Mouse (Mus musculus) ovary, adult 18-20 months (tissue): ENCODE data around the gene Stmn3.

ENCODE experiments used
- DNase-seq: peaks from one replicate; pipeline ENCODE4 v3.0.0; 2022; ENCODE audit warnings: low spot score, mixed read lengths

The Stmn3 gene

DNA sequence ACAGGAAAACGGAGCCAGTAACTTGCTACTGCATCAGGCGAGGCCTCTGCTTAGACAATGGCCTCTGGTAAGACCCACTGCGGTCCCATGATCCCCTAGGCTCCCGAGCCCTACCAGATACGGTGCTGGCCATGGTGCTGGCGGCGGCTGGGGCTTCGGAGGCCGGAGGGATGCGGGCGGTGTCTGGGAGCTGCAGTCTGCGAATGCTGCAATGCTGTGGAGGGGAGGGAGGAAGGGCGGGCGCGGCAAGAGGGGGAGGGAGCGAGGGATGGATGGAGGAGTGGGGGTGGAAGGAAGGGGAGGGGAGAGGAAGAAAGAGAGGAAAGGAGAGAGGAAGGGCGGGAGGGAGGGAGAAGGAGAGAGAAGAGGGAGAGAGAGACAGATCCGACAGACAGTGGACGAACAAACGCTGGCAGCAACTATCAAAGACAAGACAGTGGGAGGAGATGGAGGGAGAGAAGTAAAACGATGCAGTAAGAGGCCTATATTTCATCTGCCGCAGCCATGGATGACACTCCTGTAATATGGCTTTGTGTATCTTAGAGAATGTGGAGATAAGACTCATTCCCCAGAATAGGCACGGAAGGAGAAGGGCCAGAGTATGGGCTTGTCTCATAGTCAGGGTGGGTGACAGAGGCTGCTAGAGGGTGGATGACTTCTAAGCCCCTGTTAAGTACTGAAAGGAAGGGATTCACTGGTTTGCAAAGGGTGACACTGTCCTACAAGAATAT lies at the start of gene Stmn3:
Stmn3 (minus strand) TSS at position 421 of the 731 bp plus-strand sequence.
- DNase-seq, result no peak

DNA sequence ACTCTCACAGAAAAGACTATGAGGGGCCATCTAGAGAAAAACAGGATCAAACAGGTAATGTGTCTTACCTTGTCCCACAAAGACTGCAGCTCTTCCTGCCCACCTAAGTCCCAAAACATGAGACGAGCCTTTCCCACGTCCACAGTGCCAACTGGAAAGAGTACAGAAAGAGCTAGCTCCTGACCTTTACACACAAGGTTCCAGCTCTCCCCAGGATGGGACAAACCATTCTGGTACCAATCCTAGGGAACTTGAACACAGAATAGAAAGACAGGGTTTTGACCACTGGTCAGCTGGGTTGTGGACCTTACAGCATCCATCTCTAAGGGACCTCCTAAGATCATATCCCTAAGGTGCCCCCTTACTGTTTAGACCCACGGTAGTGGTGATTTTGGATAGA lies 49.6 kb upstream of the Stmn3 start:
- no peak for DNase-seq

DNA sequence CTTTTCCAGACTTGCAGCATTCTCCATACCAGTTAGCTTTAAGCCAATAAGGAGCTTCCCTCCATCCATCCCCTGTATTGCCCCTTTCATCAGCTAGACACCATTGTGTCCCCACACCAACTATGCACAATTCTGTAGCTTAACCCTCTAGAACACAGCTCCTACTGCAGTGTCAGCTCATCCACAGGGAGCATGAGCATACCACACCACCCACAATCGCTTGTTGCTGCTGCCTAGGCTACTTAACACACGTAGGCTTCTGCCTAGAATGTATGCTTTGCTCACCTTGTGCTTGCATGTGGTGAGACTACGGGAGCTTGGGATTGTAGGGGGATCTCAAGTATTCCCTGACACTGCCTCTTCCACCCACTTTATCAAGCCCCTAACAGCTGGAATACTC lies 42.5 kb upstream of the Stmn3 start:
- no peak for DNase-seq

DNA sequence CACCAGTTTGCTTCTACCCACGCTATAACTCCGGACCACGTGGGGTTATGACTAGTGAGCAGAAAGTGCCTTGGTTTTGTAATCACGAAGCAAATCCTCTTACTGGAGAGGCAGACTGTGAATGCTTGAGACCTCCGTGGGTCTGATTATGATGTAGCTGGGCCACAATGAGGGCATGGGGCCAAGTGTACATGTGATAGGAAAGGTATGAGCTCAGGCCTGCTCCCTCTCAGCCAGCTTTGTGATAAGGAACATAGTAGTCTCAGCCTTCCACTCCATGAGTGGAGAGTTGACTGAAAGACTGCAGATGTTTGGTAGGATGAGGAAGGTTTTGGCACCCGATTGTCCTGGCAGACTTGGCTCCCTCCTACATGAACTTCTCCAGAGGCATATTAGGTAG lies 28.5 kb upstream of the Stmn3 start:
- no peak for DNase-seq

DNA sequence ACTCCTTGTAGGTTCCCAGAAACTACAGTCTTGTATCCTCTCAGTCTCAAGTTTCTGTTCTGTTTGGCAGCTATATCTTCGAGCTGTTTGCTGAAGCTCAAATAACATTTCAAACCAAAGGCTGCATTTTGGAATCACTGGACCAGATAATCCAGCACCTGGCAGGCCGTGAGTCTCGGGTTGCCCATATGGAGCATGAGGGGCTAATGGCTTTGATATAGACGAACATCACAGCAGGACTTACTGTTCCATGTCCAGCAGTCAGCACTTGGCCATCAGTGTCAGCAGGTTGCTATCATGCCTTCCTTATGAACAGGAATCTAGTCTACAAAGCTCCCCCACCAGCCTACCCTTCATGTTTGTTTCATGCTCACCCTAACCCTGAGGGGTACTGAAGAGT lies 26.1 kb upstream of the Stmn3 start:
- DNase-seq, result no peak

DNA sequence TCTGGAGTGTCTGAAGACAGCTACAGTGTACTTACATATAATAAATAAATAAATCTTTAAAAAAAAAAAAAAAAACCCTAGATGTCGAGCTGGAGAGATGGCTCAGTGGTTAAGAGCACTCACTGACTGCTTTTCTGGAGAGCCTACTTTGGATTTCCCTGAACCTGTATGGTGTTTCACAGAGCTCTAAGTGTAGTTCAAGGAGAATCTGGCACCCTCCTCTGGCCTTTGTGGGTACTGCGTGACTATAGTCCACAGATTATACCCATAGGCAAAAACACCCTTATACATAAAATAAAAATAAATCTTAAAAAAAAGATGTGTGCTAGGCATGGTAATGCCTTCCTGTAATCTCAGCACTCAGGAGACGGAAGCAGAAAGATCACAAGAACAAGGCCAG lies 19.7 kb upstream of the Stmn3 start:
- DNase-seq, result no peak

DNA sequence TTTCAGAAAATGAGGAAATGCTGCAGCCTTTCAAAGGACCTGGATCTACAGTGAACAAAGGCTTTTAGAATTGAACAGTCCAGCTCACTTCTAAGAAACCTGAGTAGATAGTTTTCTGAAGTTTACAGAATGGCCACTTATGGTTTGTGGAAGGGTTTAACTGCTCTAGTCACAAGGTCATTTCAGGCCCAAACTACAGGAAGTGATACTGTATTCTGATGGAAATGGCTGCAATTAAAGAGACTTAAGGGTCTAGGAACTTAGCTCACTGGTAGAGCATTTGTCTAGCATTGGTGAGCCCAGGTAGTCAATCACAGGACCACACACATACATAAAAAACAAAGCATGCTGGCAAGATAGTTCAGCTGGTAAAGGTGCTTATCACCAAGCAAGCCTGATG lies 18.2 kb upstream of the Stmn3 start:
- DNase-seq, result no peak

DNA sequence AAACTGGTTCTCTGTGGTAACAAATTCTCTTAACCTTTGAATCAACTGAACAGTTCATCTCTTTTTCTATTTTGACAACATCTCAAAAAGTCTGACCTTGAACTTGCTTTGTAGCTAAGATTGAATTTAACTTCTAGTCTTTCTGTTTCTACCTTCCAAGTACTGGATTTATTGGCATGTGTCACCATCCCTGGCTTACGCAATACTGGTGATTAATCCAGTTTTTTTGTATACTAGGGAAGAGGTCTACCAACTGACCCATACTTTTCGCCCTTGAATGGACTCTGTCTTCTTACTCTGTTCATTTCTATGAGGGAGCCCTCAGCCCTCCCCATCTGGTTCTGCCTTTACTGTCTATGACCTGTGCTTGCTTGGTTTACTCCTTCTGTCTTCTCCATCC lies 11.8 kb upstream of the Stmn3 start:
- no peak for DNase-seq

DNA sequence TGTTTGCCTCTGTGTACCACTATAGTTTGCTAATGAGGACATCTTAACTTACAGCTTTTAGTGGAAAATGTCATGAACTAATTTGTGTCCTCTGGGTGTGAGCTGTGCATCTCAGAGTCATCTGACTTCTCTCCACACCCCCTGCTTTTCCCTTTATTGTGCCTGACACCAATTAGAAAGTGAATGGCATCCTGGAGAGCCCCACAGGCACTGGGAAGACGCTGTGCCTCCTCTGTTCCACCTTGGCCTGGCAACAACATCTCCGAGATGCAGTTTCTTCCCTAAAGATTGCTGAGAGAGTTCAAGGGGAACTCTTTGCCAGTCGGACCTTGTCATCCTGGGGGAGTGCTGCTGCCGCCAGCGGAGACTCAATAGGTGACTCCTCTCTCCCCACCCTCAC lies 7.8 kb upstream of the Stmn3 start:
- no peak for DNase-seq

DNA sequence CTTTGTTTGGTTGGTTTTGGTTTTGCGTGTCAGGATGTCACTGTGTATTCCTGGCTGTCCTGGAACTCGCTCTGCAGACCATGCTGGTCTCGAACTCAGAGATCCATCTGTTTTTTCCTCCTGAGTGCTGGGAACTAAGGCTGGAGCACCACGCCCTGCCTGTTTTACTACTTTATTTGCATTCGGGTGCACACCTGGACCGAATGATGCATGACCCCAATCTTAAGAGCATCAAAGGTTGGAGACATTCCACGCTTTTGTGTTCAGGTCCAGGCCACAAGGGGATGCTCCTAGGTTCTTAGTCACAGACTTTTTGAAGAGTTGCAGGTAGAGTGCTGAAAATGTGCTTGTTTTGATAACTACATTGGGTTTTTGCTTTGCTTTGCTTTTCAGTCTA lies 5.8 kb upstream of the Stmn3 start:
- no peak for DNase-seq

DNA sequence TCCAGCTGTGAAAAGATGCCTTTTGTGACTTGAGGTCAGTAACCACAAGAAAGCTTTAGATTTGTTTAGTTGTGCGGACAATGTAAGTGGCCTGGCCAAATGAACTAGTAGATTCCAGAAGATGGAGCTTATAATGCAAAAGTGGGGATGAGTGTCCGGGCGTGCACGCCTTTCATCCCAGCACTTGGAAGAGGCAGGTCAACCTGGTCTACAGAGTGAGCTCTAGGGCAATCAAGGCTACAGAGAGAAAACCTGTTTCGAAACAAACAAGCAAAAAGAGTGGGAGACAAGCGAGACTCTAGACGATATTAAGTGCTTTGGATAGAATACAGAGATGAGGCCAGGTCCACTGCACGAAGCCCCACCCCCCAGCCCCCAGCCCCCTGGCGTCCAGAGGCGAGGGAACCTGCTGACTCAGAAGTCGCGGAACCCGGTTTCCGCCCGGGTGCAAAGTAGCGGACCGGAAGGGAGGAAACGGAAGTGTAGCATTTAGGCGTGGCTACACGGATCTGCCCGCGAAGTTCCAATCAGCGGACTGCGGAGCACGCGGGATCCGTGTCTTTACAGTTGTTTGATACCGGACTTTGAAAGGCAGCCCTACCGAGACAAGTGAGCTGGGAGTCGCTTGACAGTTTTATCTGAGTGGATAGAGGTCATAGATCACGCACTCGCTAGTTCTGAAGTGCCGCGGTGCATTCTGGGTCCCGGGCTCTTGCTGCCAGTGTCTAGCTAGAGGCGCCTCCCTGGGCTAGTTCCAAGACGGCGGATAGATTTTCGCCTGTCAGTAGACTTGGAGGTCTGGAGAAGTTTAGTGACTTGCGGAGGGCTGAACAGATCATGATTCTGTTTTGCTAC lies 5.2 kb upstream of the Stmn3 start, which contains the start of gene Rtel1:
Rtel1 (plus strand) TSS at position 492 of the 855 bp plus-strand sequence.
- peak; percentile 57 for DNase-seq

DNA sequence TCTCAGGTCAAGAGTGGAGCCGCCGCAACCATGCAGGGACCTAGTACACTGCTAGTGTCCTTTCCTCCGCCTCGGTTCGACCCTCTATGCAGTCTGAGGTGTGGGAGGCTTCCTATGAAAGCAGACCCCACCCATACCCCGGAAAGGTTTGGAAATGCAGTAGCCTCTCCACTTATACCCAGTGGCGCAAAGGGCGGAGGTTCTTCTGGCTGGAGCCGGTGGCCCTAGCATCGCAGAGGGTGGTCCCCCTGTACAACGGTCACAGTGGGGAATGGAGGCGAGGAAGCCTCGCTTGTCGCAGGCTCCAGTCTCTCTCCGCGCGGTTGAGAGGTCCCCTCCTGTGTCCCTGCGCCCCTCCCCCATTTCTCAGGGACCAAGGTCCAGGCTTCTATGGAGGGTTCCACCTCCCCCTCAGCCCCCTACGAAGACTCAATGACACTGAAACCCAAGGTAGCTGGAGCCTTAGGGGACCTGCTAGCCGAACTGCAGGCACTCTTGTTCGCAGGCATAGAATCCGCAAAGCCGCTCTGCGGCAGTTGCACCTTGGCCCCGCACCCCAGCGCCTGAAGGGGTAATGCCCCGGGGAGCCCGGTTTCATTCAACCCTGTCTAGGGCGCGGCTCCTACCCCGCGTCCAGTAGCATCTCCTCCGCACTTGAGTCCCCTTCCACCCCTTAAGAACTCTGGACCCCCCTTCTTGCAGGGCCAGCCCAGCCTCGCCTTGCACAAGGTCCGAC lies 788 bp downstream of the Stmn3 start:
- DNase-seq, result no peak

DNA sequence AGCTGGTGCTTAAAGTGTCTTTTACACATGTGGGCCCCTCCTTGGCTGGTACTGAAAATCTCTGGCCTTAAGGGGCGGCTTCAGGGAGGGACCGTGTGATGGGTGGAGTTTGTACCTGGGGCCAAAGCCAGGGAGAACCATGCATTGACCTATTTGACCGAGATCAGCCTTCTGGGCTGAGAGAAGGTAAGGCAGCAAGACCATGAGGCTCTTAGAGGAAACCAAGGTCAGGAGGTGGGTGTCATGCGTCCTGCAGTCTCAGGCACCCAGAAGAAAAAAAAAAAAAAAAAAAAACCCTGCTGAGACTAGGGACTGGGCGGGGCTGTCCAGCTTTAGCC lies 1.3 kb downstream of the Stmn3 start:
- no peak for DNase-seq

DNA sequence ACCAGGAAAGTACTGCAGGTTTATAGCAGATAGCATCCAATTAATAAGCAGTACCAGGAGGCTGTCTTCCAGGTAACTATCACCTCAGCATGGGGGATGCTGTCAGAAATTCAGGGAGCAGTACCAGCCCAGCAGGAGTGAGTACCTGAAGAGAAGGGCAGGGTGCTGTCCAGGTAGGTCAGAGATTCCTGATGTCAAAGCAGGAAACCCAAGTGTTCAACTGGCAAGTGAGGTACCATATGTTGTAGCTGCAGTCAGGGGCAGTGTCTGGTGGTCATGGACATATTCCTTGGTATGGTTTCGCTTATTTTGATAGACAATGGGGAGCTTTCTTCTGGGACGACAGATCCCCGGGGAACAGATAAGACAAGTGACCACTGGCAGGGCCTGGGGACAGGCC lies 1.9 kb downstream of the Stmn3 start:
- DNase-seq, result no peak

DNA sequence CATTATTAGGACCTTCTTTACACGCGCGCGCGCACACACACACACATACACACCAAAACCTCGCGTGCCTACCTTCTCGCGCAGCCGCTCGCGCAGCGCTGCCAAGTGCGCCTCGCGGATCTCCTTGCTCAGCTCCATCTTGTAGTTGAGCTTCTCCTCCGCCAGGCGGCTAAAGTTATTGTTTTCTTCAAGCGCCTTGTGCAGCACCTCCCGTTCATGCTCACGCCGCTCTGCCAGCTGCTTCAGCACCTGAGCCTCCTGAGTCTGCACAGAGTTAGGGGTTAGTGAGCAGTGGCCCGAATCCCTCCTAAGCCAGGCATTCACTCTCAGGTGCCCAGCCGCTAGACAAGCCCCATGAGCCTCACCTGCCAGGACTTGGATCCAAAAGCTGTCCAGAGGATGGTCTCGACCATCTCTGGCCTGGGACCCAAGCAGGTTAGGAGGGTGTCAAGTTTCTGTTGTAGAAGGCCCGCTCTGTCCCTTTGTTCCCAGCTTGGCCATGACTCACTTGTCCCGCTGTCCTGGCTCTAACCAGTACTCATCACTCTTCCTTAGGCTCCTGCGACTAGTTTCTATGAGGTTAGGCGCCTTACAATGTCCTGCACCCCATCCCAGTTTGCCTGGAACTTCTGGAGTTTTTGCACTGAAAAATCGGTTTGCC lies 7.0 kb downstream of the Stmn3 start:
- DNase-seq, result no peak

DNA sequence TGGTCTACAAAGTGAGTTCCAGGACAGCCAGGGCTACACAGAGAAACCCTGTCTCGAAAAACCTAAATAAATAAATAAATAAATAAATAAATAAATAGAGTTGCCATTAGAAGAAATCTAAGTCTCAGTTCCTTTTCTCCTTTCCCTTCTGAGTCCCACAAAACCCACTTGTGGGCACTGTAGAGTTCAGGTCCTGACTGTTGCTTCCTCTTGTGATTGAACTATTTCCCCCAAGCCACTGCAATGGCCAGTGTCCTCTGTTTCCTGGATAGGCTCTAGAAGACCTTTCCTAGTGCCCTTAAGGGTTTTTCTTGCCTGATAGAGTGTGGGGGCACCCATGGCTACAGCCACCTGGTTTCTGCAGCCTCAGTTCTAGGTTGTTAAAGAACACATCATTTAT lies 9.4 kb downstream of the Stmn3 start:
- no peak for DNase-seq

DNA sequence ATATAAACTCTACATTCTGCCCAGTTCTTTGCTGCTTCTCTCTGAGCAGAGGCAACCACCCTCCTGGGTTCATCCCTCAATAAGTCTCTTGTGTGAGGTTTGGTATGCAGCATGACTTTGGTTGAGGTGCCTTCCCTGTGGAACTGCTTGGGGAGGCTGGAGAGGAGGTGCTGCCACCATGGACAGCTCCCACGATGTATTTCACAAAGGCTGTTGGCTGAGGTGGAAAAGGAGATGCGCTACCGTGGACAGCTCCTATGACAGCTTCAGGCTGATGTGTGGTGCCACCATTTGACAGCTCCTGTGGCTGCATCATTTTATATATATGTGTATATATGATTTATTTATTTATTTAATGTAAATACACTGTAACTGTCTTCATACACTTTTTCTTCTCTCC lies 12.3 kb downstream of the Stmn3 start:
- DNase-seq, result no peak

DNA sequence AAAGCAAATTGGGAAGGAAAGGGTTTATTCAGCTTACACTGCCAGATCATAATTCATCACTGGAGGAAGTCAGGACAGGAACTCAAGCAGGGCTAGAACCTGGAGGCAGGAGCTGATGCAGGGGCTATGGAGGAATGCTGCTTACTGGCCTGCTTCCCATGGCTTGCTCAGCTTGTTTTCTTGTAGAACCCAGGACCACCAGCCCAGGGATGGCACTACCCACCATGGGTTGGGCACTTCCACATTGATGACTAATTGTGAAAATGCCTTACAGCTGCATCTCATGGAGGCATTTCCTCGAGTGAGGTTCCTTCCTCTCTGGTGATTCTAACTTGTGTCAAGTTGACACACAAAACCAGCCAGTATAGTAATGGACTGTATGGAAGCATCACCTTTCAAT lies 23.4 kb downstream of the Stmn3 start:
- DNase-seq, result no peak

DNA sequence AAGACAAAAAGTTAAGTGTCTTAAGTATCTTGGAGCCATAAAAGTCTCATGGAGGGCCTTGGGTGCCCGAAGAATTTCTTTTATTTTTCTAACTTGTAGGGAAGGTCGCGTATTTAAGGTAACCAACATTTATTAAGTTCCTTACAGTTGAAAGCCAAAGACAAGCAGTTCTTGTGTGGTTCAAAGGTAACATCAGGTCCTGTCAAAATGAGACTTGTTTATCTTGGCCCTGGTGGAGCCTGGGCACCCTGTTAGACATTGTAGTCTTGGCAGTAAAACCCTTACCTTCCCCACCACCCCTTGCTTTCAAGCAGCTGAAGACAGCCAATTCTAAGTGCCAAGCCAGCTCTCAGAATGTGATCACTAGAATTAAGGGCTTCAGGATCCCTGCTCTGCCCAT lies 25.6 kb downstream of the Stmn3 start:
- DNase-seq, result no peak

DNA sequence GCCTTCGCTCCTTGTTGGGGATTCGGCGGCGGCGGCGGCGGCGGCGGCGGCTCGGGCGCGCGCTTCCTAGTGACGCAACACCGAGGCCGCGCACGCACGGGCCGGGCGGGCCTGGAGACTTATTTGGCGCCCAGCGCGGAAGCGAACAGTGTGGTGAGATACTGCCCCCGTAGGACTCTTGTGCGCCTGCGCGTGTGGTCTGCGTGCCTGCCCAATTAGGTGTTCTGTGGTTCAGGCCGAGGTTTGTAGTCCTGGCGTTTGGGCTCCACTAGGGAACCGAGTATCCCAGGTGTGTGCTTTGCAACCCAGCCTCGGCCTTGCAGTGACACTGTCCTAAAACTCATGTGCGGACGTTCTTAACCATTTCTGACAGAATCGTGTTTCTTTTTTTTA lies 26.3 kb downstream of the Stmn3 start, which contains the start of gene Gmeb2:
Gmeb2 (minus strand) TSS at position 78 of the 393 bp plus-strand sequence.
- peak; percentile 93 for DNase-seq

DNA sequence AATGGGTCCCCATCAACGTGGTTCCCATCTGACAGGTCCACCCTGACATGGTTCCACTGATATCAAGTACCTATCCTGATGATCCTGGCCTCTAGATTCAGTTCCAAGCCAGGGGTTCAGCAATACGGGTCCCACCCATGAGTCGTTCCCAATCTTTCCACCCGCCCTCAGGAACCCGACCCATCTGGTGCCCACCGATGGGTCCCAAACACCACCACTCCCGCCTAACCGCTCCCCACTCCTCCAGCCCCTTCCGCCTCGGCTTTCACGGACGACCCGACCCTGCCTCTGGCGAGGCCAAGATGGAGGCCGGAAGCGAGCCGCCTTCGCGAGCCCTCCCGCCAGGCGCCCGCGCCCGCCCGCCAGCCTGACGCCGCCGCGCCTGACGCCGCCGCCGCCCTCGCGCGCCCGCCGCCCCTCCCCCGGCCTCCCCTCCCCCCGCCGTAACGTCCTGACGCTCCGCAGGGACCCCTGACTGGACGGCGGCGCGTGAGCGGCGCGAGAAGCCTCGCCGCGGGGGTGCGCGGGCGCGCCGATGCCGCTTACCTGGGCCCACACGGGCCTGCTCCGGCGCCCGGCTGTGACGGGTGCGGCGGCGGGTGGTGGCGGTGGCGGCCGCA lies 26.9 kb downstream of the Stmn3 start:
- DNase-seq, result peak; percentile 70
